Mouse (Mus musculus) cerebellum, adult (tissue): ENCODE measurements around the gene Ss18l2.
A peak's percentile ranks its signal among the peaks of the same experiment; 100 is the strongest.

Experiments used
- ATAC-seq: cut with Nextera tagmentation; 2 replicates; pipeline ENCODE4 v1.9.2; 2017; ENCODE audit warnings: mild to moderate bottlenecking, moderate library complexity, mixed read lengths; ENCODE audit not compliant: insufficient number of reproducible peaks, low FRiP score, low TSS enrichment

Gene Ss18l2

GRCm38 (mm10) chr9:121709898-121710583 lies at the start of gene Ss18l2:
TSS of gene Ss18l2 (plus strand) at chr9:121710329.
- peak; percentile 94 for ATAC-seq

- no peak for ATAC-seq
Observed at GRCm38 (mm10) chr9:121663467-121663866, 46.7 kb upstream of the Ss18l2 start.

DNA sequence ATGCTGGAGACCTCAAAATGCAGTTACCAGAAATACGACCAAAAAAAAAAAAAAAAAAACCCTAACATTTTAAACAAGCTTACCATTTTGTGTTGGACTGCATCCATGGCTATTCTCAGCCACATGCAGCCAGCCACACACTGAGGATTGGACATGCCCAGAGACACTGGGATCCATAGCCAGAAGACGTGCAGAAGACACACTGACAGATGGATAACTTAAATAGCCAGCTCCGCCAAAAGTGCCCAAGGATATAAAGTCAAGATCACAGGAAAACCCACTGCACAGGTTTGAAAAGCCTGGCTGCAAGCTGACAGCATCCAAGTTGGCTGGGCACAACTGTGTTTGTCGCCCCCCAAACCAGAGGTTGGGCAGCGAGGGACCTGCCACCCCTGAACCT lies 46.0 kb upstream of the Ss18l2 start:
- ATAC-seq = no peak

GRCm38 (mm10) chr9:121666957-121667630 lies 43.0 kb upstream of the Ss18l2 start:
- no peak for ATAC-seq

DNA sequence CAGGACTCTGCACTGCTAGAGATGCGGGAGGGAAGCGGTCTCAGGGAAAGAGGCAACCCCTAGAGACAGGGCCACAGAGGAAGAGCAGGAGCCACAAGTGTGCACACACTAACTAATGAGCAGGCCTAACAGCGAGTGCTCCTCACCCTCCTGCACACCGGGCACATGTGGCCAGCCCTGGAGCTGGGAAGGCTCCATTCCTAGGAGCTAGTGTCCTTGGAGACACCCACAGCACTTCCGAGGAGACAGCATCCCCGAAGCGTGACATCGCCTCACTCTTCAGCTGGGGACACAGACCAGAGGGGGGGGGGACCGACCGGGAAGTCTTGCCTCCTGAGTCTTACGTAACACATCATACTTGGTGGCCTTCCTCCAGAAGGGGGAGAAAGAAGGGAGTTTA lies 42.3 kb upstream of the Ss18l2 start:
- ATAC-seq = no peak

DNA sequence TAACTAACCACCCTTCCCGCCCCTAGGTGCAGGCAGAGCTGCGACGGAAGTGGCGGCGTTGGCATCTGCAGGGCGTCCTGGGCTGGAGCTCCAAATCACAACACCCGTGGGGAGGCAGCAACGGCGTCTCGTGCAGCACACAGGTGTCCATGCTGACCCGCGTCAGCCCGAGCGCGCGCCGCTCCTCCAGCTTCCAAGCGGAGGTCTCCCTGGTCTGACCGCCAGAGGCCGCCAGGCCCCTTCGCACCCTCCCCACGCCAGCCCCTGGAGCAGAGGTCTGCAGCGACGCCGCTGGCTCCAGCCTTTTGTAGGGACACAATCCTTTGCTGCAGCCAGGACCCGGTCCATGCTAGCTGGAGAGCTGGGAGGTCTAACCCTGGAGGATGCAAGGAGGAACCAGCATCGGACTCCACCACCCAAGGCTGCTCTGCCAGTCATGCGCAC lies 40.8 kb upstream of the Ss18l2 start:
- ATAC-seq = no peak

- no peak for ATAC-seq
Observed at GRCm38 (mm10) chr9:121671300-121671699, 38.8 kb upstream of the Ss18l2 start.

- no peak for ATAC-seq
Observed at GRCm38 (mm10) chr9:121672311-121672710, 37.8 kb upstream of the Ss18l2 start.

GRCm38 (mm10) chr9:121673716-121674115 lies 36.4 kb upstream of the Ss18l2 start:
- no peak for ATAC-seq

GRCm38 (mm10) chr9:121675011-121675410 lies 35.1 kb upstream of the Ss18l2 start:
- no peak for ATAC-seq

DNA sequence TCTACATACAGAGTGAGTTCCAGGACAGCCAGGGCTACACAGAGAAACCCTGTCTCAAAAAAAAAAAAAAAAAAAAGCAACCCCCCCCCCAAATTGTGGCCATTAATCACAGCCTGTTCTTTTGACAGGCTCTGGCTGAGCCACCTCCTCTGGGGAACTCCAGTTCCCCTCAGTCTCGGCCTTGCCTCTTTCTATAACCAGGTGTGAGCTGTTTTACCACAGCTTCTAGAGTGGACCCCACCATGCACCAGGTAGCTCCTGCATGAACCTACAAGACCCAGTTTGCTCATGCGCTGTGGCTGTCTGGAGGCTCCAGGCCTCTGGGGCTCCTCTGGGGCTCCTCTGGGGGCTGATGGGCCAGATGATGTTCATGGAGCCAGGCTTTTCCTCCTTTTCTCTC lies 34.6 kb upstream of the Ss18l2 start:
- ATAC-seq = no peak

DNA sequence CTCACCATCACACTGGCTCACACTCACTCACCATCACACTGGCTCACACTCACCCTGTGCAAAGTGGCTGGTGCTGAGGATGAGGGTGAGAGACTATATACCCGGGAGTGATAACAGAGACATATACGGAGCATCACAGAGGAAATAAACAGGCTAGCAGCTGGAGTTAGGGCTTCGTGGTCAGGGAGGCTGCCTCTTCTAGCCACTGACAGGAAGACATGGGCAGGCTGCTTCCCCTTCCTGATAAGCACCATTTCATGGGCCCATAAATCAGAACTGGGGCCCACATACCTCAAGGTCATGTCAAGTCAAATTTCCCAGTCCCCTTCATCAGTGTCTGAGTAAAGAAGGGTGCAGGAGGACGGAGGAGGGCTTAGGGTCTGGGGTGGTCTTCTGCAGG lies 33.1 kb upstream of the Ss18l2 start:
- ATAC-seq = no peak

DNA sequence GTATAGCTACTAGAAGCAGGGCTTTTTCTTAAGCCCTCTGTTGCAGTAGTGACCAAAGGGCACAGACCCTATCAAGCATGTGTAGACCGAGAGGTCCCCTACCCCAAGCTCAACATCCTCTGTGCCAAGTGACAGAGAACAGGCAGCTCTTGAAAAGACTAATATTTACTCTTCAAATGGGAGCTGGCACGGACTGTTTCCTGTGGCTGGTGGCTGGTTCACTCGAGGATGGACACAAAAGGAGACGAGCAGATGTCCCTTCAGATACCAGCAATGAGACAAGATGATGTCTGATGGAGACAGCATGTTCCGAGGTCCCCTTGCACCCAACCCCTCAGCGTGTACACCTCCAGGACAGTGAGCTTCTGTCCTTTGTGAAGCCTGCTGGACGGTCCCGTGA lies 32.7 kb upstream of the Ss18l2 start:
- no peak for ATAC-seq

GRCm38 (mm10) chr9:121679549-121679948 lies 30.6 kb upstream of the Ss18l2 start:
- 0 out of 2 replicates have a peak, but pooled peaks have one; percentile 36 for ATAC-seq

GRCm38 (mm10) chr9:121681191-121681590 lies 28.9 kb upstream of the Ss18l2 start:
- no peak for ATAC-seq

DNA sequence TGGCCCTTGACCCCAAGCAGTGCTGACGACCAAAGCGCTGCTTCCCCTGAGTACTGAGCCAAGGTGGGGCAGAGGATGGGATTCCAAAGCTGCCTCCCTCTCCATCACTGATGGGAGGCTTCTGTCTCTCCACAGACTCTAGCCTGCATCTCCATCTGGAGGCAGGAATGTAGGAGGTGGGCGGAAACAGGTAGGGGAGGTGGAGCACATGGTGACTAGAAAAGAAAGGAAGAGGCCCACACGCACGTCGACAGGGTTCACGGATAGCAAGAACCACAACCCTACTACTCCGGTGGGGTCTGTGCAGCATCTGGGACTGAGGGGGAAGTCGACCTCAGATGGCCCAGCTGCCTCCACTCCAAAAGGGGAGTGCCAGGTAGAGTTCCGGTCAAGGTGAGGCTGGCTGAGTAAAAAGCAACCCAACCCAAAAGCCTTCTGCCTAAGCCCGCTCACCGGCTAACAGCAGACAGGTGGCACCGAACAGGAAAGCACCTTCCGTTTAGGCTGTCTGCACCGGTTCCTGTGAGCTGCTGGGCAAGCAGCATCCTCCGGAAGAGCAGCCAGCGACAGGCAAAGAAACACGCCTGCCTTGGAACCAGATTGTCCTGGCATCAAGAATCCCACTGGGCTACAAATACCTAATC lies 28.0 kb upstream of the Ss18l2 start:
- ATAC-seq = no peak

- no peak for ATAC-seq
Observed at GRCm38 (mm10) chr9:121684702-121685101, 25.4 kb upstream of the Ss18l2 start.

GRCm38 (mm10) chr9:121690200-121690651 lies 19.9 kb upstream of the Ss18l2 start:
- no peak for ATAC-seq

- no peak for ATAC-seq
Observed at GRCm38 (mm10) chr9:121690734-121691133, 19.4 kb upstream of the Ss18l2 start.

- no peak for ATAC-seq
Observed at GRCm38 (mm10) chr9:121694736-121695135, 15.4 kb upstream of the Ss18l2 start.

- no peak for ATAC-seq
Observed at GRCm38 (mm10) chr9:121696626-121697025, 13.5 kb upstream of the Ss18l2 start.
